Mouse (Mus musculus): ENCODE measurements around the gene Klk8.

Klk8 gene

DNA sequence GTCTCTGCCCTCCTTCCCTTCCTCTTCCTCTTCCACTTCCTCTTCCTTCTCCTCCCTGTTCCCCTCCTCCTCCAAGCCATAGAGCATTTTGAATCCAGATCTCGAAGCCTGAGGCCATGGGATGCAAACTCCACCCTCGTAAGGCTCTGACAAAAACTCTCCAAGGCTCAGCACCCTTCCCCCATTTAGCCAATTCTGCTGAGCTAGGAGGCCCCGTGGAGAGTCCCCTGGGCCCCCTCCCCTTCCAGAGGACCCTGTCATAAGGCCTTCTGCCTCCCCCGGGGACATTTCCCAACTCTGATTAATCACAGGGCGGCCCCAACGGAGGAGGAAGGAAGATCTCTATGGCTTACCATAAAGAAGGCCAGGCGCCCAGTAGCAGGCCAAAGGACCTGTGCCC, 5.8 kb upstream of the Klk8 start, which contains the start of gene Klk9:
Klk9 (plus strand) TSS at position 301 of the 400 bp plus-strand sequence.
- no peak for DNase-seq (ENCODE audit: low spot score)

DNA sequence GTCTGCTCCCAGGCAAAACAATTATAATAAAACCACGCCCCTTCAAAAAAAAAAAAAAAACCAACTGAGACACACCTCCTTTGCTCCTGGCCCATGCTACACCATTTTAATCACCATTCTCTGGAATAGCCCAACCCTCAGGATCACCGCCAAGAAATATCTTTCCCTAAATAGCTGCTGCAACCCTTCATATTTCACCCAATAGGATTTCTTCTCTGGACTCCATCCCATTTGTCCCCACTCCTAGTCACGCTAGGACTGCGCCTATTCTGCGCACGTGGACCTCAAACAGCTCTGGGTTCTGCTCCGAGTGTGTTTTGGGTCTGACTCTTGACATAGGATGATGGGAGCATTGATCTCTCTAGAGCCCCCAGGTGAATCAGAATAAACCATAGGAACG, 1.0 kb upstream of the Klk8 start:
- no peak for DNase-seq (ENCODE audit: low spot score)

DNA sequence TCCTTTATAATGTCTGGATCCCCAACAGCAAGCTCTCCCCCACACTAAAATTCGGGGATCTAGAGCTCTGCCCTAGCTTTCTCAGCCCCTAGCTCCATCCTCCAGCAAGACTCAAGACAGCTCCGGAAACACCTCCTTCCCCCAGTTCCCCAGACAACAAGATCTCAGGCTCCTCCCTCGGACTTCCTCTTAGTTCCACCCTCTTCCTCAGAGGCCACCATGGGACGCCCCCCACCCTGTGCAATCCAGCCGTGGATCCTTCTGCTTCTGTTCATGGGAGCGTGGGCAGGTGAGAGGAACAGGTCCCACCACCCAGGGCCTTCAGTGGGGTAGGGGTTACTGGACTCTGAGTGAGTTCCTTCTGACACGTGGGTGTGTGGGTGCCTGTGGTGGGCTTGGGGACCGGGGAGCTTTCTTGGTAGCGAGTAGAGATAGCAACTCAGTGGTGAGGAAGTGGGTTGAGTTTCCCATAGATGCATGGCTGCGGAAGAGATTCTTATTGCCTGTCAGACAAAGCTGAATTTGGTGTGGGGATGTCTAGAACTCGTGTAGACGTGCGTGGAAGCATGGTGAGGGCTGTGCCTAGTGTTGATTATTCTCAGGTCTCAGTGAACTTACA, 576 bp downstream of the Klk8 start:
- no peak for DNase-seq (ENCODE audit: low spot score)

DNA sequence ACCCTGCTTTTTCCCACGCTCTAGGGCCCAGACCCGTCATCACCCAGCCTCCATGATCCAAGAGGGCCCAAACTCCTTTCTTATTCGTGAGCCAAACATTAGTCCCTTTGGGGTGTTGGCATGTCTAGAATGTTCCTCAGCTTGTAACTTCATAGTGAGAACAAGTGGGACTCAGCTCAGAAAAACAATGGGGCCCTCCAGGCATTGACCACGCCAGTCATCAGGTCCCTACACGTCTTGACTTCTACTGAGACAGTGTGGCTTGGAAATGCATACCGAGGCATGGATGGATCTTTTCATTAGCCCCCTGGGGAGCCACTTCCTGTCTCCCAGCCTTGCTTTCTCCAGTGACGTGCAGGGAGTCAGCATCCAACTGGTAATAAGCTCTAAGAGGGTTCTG, 2.5 kb downstream of the Klk8 start:
- no peak for DNase-seq (ENCODE audit: low spot score)

DNA sequence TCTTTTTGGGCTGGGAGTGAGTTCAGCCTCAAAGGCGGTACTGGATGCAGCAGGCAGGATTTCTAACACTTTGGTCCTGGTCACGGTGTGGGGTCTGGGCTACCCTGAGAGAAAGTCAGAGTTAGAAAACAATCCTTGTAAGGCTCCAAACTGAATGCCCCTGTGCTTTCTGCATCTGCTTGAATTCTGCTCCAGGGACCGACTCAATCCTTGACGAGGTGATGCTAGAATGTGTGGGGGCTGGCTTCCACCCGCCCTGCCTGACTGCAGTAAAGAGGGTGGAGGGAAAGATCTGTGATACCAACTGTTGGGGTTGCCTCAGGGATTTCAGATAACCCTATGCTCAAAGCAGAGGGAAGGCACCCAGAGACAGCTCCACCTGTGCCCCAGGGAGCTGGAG, 13.6 kb downstream of the Klk8 start, which contains the start of gene Klk7:
Klk7 (plus strand) TSS at position 301 of the 400 bp plus-strand sequence.
- DNase-seq (ENCODE audit: low spot score) = no peak

DNA sequence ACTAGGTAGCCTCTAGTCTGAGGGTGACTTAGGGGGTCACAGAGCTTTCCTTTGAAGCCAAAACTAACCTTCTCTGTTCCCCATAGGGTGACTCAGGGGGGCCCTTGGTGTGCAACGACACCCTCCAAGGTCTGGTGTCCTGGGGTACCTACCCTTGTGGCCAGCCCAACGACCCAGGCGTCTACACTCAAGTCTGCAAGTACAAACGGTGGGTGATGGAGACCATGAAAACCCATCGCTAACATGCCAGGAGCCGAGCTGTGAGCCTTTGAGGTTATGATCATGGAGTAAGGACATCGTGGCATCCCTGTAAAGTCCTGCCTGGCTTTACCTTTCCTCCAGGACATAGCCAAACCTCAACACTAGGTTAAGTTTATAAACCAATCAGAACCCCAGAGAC, 17.8 kb downstream of the Klk8 start:
- no peak for DNase-seq (ENCODE audit: low spot score)

DNA sequence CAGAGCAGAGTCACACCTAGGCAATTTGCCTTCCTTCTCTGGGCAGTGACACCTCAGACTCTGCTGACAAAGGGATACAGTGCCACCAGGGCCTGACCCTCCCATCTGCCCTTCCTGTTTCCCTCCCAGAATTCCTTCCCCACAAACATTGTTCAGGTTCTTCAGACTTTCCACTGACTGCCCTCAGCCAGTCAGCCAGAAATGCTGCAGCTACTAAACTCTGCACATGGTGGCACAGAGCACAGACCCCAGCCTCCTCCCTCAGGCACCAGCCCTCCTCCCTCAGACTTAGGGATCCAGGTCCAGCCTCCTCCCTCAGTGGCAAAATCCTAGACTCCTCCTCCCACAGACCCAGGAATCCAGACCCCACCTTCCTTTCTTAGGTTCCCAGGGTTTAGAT, 19.4 kb downstream of the Klk8 start:
- DNase-seq (ENCODE audit: low spot score) = no peak

DNA sequence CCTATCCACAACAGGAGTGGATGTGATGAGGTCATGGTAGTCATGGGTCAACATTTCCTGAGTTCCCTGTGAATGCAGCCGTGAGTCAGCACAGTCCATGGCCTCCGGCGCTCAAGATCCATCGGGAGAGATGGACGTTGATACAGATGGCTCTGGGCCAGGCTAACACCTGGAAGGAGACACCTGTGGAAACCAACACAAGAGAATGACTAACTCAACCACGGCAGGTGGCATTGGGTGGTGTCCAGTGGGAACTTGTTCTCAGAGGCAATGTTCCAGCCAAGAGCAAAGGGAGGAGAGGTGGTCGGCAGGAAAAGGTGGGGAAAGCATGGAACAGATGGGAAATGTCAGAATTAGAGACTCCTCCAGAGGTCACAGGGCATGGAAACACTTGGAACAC, 24.2 kb downstream of the Klk8 start:
- DNase-seq (ENCODE audit: low spot score) = no peak

DNA sequence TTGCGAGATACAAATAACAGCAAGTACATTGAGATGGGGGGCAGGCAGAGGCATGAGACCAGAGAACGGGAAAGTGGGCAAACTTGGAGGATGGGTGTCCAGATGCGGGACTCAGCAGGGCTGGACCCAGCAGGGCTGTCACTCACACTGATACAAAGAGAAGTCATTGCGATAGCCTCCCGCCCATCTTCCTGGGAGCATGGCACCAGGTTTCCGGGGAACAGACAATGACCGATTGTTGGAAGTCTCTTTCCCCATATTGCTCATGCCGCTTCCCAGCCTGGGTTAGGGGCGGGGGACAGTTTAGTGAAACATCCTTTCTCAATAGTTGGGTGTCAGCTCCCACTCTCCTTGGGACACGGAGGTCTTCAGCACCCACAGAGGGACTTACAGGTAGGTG, 26.8 kb downstream of the Klk8 start, which contains the start of gene Klk6:
Klk6 (plus strand) TSS at position 301 of the 400 bp plus-strand sequence.
- DNase-seq (ENCODE audit: low spot score) = no peak

DNA sequence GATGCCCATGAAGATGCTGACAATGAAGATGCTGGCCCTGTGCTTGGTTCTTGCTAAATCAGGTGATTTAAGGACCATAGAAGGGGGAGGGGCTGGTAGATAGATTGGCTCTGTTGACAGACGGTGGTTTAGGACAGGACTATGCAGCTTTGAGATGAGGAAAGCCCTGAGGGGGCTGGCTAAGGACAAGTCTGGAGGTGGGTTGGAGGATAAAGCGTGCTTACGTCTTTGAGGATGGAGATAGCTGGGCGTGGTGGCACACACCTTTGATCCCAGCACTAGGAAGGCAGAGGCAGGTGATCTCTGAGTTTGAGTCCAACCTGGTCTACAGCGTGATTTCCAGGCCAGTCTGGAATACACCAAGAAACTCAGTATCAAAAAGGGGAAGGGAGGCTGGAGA, 28.7 kb downstream of the Klk8 start:
- DNase-seq (ENCODE audit: low spot score) = no peak

DNA sequence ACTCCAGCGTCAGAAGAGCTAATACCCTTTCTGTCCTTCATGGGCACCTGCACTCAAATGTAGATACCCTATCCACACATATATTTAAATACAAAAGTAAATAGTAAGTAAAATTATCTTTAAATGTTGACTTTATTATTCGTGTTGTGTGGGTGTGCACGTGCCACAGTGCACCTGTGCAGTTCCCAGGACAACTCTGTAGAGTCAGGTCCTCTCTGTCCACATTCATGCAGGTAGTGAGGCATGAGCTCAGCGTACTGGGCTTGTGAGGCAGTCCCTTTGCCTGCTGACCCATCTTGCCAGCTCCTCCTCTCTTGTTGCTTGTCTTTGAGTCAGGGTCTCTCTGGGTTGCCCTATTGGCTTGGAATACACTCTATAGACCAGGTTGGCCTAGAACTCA, 30.3 kb downstream of the Klk8 start:
- no peak for DNase-seq (ENCODE audit: low spot score)

DNA sequence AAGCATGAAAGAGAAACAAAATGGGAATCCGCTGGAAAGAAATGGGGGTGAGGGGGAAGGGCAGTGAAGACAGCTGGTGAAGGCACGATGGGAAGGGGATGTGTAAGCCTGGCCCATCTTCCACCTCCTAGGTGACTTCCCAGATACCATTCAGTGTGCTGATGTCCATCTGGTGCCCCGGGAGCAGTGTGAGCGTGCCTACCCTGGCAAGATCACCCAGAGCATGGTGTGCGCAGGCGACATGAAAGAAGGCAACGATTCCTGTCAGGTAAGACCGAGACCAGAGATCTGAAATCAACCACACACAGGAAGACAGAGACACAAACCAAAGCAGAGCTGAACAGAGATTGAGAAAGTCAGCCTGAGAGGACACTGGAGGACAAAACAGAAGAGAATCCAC, 31.6 kb downstream of the Klk8 start:
- DNase-seq (ENCODE audit: low spot score) = no peak

DNA sequence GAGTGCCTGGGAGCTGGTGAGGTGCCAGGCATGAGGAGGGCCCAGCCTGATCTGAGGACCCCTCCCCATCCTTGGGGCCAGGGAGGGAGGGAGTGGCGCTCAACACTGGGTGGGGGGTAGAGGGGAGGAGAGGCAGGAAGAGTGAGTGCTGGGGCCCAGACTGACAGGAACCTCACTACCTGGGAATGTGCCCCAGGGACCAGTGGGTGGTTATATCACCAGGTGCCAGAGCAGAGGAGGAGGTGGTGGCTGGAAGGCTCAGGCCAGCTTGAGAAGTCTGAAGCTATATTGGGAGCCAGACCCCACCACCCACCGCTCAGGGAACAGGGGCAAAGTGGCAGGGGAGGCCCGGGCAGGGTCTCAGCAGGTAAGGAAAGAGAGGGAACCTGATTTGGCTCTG, 44.3 kb downstream of the Klk8 start, which contains the start of gene Klk5:
Klk5 (plus strand) TSS at position 271 of the 400 bp plus-strand sequence.
- DNase-seq (ENCODE audit: low spot score) = no peak

DNA sequence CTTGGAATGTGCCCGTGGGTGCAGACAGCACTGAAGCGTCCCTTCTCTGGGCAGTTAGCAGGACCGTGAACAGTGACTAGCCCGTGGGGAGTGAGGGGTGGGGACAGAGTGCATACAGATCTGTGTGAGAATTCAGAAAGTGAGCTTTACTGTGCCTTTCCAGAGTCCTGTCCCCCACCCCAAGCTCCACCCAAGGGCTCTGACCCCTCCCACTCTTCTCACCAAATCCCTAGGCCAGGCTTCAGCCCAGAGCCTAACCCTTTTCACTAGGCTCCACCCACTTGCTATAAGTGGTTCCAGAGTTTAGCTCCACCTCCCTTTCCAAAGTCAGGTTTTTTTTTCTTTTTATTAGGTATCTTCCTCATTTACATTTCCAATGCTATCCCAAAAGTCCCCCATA, 46.4 kb downstream of the Klk8 start:
- no peak for DNase-seq (ENCODE audit: low spot score)

DNA sequence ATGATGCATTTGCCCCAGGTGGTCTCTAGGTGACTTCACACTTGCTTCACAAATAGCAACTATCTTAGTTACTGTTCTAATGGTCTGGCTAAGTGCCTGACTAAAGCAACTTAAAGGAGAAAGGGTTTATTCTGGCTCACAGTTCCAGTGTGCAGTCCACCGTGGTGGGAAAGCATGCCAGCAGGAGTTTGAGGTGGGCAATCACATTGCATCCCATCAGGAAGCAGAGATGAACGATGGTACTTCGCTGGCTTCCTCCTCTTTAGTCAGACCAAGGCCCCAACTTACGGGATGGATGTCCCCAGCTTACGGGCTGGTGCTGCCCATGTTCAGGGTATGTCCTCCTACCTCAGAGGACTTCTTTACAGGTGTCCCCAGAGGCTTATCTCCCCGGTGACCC, 54.2 kb downstream of the Klk8 start:
- DNase-seq (ENCODE audit: low spot score) = no peak

Measured in testis, postnatal 14 days (tissue).